Mouse (Mus musculus): Measurements from ENCODE around the gene Gabbr2.

The Gabbr2 gene

GRCm38 (mm10) chr4:46825846-46826529 is 165.7 kb downstream of the Gabbr2 start:
- in situ Hi-C loops (cut with MboI): no loop called here

- in situ Hi-C loops (cut with MboI): no loop called here
Observed at GRCm38 (mm10) chr4:46823738-46824137, 167.9 kb downstream of the Gabbr2 start.

- in situ Hi-C loops (cut with MboI): no loop called here
Observed at GRCm38 (mm10) chr4:46821709-46822108, 170.0 kb downstream of the Gabbr2 start.

GRCm38 (mm10) chr4:46814954-46815353 is 176.7 kb downstream of the Gabbr2 start:
- in situ Hi-C loops (cut with MboI): no loop called here

GRCm38 (mm10) chr4:46814236-46814635 is 177.4 kb downstream of the Gabbr2 start:
- in situ Hi-C loops (cut with MboI): no loop called here

- in situ Hi-C loops (cut with MboI): no loop called here
Observed at GRCm38 (mm10) chr4:46811165-46811564, 180.5 kb downstream of the Gabbr2 start.

GRCm38 (mm10) chr4:46806876-46807275 is 184.8 kb downstream of the Gabbr2 start:
- in situ Hi-C loops (cut with MboI): no loop called here

- in situ Hi-C loops (cut with MboI): no loop called here
Observed at GRCm38 (mm10) chr4:46805910-46806309, 185.8 kb downstream of the Gabbr2 start.

- in situ Hi-C loops (cut with MboI): no loop called here
Observed at GRCm38 (mm10) chr4:46802386-46802785, 189.3 kb downstream of the Gabbr2 start.

- in situ Hi-C loops (cut with MboI): no loop called here
Observed at GRCm38 (mm10) chr4:46799904-46800303, 191.8 kb downstream of the Gabbr2 start.

- in situ Hi-C loops (cut with MboI): no loop called here
Observed at GRCm38 (mm10) chr4:46795707-46796106, 196.0 kb downstream of the Gabbr2 start.

GRCm38 (mm10) chr4:46794583-46794982 is 197.1 kb downstream of the Gabbr2 start:
- in situ Hi-C loops (cut with MboI): no loop called here

GRCm38 (mm10) chr4:46792280-46793026 is 199.2 kb downstream of the Gabbr2 start:
- in situ Hi-C loops (cut with MboI): no loop called here

GRCm38 (mm10) chr4:46791268-46791951 is 200.3 kb downstream of the Gabbr2 start:
- in situ Hi-C loops (cut with MboI): no loop called here

GRCm38 (mm10) chr4:46790609-46791267 is 200.9 kb downstream of the Gabbr2 start:
- in situ Hi-C loops (cut with MboI): no loop called here

GRCm38 (mm10) chr4:46784430-46785049 is 207.1 kb downstream of the Gabbr2 start:
- in situ Hi-C loops (cut with MboI): no loop called here

GRCm38 (mm10) chr4:46781109-46781508 is 210.6 kb downstream of the Gabbr2 start:
- in situ Hi-C loops (cut with MboI): no loop called here

GRCm38 (mm10) chr4:46775959-46776358 is 215.7 kb downstream of the Gabbr2 start:
- in situ Hi-C loops (cut with MboI): no loop called here

- in situ Hi-C loops (cut with MboI): no loop called here
Observed at GRCm38 (mm10) chr4:46774652-46775051, 217.0 kb downstream of the Gabbr2 start.

GRCm38 (mm10) chr4:46773243-46773642 is 218.4 kb downstream of the Gabbr2 start:
- in situ Hi-C loops (cut with MboI): no loop called here

GRCm38 (mm10) chr4:46772591-46772990 is 219.1 kb downstream of the Gabbr2 start:
- in situ Hi-C loops (cut with MboI): no loop called here

GRCm38 (mm10) chr4:46771116-46771515 is 220.6 kb downstream of the Gabbr2 start:
- in situ Hi-C loops (cut with MboI): no loop called here

Data from mature B cell (primary cell).